Mouse (Mus musculus) kidney, embryonic 16.5 days (tissue): Measurements from ENCODE around the gene Rbm45. TPM values are rescaled to one million over a fixed set of nuclear protein-coding genes. Genes with fewer than 3 reads are reported as not detected.

Experiments used
- ATAC-seq: fragments of 200-750 bp; cut with Nextera tagmentation; 2 replicates; pipeline ENCODE4 v1.8.0; 2017; ENCODE audit warnings: moderate TSS enrichment; ENCODE audit not compliant: low FRiP score, low TSS enrichment
- H3K27ac ChIP-seq: fragments of 300-500 bp; sonication (generic); 2 replicates; pipeline ENCODE4 v1.5.1; 2014; ENCODE audit warnings: low read length
- H3K27me3 ChIP-seq: fragments of 300-500 bp; sonication (generic); 2 replicates; pipeline ENCODE4 v1.6.1; 2014; ENCODE audit warnings: low read length, control low read depth, mixed read lengths; ENCODE audit not compliant: insufficient read depth
- H3K36me3 ChIP-seq: fragments of 300-500 bp; sonication (generic); 2 replicates; pipeline ENCODE4 v1.6.1; 2014; ENCODE audit warnings: low read length, control low read depth, mixed read lengths; ENCODE audit not compliant: insufficient read depth
- H3K4me1 ChIP-seq: fragments of 300-500 bp; sonication (generic); 2 replicates; pipeline ENCODE4 v1.6.1; 2014; ENCODE audit warnings: low read length, control low read depth, mixed read lengths; ENCODE audit not compliant: insufficient read depth
- H3K4me2 ChIP-seq: fragments of 300-500 bp; sonication (generic); replicated peaks from 2 replicates; pipeline ENCODE4 v1.6.1; 2014; ENCODE audit warnings: low read depth, low read length
- H3K4me3 ChIP-seq: fragments of 300-500 bp; sonication (generic); 2 replicates; pipeline ENCODE4 v1.5.1; 2014; ENCODE audit warnings: mild to moderate bottlenecking, low read length
- H3K9ac ChIP-seq: fragments of 300-500 bp; sonication (generic); replicated peaks from 2 replicates; pipeline ENCODE4 v1.6.1; 2014; ENCODE audit warnings: low read length
- H3K9me3 ChIP-seq: fragments of 300-500 bp; sonication (generic); 2 replicates; pipeline ENCODE4 v1.6.1; 2016; ENCODE audit warnings: low read length, control low read depth
- WGBS: fragments of 180-500 bp; shearing (Covaris S2); extraction: QIAGEN DNeasy Blood & Tissue Kit; methylation state at CpG from one replicate; pipeline ENCODE4 v1.1.7; 2014; 5-methylcytosine and 5-hydroxymethylcytosine counted together
- polyA plus RNA-seq: library from polyadenylated mRNA; unstranded; fragments of >200 nt; fragmentation: Nextera tagmentation; extraction: Ambion mirVana; gene quantifications from 2 replicates; pipeline ENCODE4 v1.2.1, GENCODE M21; 2015

Rbm45 gene
- polyA plus RNA-seq, 1 experiment from 2014 or later: 14.5 TPM

- H3K9me3 ChIP-seq: no peaks in the 10 kb centered on the region
- H3K27ac ChIP-seq: no peak overlapping the region
- no peaks in the 10 kb centered on the region for H3K36me3 ChIP-seq
- WGBS: 86% methylated on average over 9 of the region's 9 CpGs
- H3K4me3 ChIP-seq: no peak overlapping the region
- ATAC-seq: no peak
- peaks cover 3% of the 10 kb centered on the region; the same call in 1 of the 2 replicates for H3K27me3 ChIP-seq
- H3K4me2 ChIP-seq: no peak overlapping the region
- peaks cover 7% of the 10 kb centered on the region; the same call in 1 of the 2 replicates for H3K4me1 ChIP-seq
- no peak overlapping the region for H3K9ac ChIP-seq
Observed at GRCm38 (mm10) chr2:76342146-76342545, 27.6 kb upstream of the Rbm45 start.

DNA sequence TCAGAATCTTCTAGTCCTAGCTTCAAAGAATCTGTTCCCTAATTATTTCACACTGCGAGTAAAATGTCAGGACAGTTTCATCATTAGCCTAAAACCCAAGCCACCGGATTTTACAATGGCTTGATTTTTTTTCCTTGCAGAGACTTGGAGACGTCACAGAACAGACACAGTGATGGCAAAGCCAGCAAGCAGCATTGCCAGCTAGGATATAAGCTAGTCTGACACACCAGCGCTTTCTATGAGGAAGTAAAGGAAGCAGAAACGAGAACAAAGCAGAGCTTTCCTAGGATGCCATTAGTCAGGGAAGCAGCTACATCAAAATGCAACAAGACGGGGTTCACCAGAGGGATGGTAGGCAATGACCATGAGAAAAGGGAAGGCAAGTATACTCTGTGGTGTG lies 21.9 kb upstream of the Rbm45 start:
- H3K4me2 ChIP-seq: no peak overlapping the region
- H3K27ac ChIP-seq: no peak overlapping the region
- H3K4me3 ChIP-seq: no peak overlapping the region
- no peaks in the 10 kb centered on the region for H3K36me3 ChIP-seq
- no peaks in the 10 kb centered on the region for H3K9me3 ChIP-seq
- 83% methylated on average over 6 of the region's 6 CpGs for WGBS
- H3K4me1 ChIP-seq: no peaks in the 10 kb centered on the region
- no peak overlapping the region for H3K9ac ChIP-seq
- no peak for ATAC-seq
- no peaks in the 10 kb centered on the region for H3K27me3 ChIP-seq

GRCm38 (mm10) chr2:76360226-76360625 lies 9.6 kb upstream of the Rbm45 start, which contains the start of gene Cyct:
Gene Cyct, minus strand, starts transcription at chr2:76360450.
- ATAC-seq: no peak
- Histone ChIP-seq H3K27ac (no peak within 1 kb of the TSS), H3K9me3 (no peaks in the 10 kb centered on the region), H3K4me3 (no peak within 1 kb of the TSS), H3K36me3 (no peaks in the 10 kb centered on the region), H3K4me2 (no peak within 1 kb of the TSS), H3K9ac (no peak within 1 kb of the TSS), H3K27me3 (no peaks in the 10 kb centered on the region), H3K4me1 (no peaks in the 10 kb centered on the region)
- WGBS: 89% methylated on average over 11 of the region's 11 CpGs

DNA sequence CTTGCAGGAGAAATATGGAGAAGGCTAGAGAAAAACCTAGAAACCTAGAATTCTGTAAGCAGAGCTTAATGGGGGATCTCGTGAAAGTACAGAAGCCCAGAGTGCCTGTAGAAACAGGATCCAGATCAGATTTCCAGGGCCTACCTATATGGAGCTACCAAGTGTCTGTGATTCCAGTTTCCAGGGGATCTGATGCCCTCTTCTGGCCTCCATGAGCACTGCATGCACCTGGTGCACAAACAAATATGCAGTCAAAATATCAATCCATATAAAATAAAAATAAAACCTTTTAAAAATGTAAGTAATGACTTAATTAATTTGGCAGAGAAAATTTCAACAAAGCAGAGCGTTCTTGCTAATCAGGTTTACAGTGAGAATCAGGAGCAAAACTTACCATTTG lies 7.7 kb upstream of the Rbm45 start:
- WGBS: 37% methylated on average over 2 of the region's 2 CpGs
- no peak overlapping the region for H3K27ac ChIP-seq

GRCm38 (mm10) chr2:76365811-76366210 lies 4.0 kb upstream of the Rbm45 start:
- no peak overlapping the region for H3K27ac ChIP-seq
- WGBS: 79% methylated on average over 4 of the region's 4 CpGs
- no peak overlapping the region for H3K4me3 ChIP-seq
- ATAC-seq: no peak
- H3K4me1 ChIP-seq: peaks cover 8% of the 10 kb centered on the region
- no peak overlapping the region for H3K9ac ChIP-seq
- H3K9me3 ChIP-seq: no peaks in the 10 kb centered on the region
- no peaks in the 10 kb centered on the region for H3K27me3 ChIP-seq
- H3K36me3 ChIP-seq: no peaks in the 10 kb centered on the region
- H3K4me2 ChIP-seq: no peak overlapping the region

More for the DNA sequence above, 7.7 kb upstream of the Rbm45 start:
- Histone ChIP-seq H3K27me3 (no peaks in the 10 kb centered on the region), H3K9ac (no peak overlapping the region), H3K4me2 (no peak overlapping the region), H3K4me1 (0 out of 2 replicates have a peak, but pooled peaks cover under 1% of the 10 kb centered on the region), H3K36me3 (no peaks in the 10 kb centered on the region), H3K4me3 (no peak overlapping the region), H3K9me3 (no peaks in the 10 kb centered on the region)
- ATAC-seq: no peak

DNA sequence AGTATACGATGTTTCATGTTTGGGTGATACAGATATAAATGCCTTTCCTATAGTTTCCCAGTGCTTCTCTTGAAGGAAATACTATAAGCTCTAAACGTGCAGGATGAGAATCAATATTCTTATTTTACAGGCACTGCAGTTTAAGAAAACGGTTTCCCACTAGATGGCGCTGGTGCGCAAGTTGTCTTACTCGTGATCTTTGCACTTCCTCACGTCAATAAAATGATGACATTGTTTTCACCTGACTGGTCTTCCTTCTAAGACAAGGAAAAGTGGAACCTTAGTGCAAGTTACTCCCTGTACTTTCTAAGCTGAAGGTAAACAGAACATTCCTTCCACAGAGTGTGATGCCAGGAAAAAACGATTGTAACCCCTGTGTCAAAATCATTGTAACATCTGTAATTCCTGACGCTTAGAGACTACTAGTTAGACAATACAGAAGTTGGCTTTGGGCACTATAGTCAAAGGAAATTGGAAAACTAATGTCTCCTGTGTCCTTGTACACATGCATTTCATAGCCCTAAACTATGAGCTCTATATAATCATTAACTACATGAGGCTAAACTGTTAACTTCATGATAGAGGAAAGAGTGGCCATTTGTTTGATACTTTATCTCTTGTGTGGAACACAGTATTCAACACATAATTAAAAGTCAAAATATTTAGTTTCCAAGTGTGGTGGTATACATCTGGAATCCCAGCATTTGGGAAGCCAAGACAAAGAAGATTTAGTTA lies 2.4 kb upstream of the Rbm45 start:
- H3K27me3 ChIP-seq: no peaks in the 10 kb centered on the region
- ATAC-seq: no peak
- peaks cover 16% of the 10 kb centered on the region for H3K4me1 ChIP-seq

DNA sequence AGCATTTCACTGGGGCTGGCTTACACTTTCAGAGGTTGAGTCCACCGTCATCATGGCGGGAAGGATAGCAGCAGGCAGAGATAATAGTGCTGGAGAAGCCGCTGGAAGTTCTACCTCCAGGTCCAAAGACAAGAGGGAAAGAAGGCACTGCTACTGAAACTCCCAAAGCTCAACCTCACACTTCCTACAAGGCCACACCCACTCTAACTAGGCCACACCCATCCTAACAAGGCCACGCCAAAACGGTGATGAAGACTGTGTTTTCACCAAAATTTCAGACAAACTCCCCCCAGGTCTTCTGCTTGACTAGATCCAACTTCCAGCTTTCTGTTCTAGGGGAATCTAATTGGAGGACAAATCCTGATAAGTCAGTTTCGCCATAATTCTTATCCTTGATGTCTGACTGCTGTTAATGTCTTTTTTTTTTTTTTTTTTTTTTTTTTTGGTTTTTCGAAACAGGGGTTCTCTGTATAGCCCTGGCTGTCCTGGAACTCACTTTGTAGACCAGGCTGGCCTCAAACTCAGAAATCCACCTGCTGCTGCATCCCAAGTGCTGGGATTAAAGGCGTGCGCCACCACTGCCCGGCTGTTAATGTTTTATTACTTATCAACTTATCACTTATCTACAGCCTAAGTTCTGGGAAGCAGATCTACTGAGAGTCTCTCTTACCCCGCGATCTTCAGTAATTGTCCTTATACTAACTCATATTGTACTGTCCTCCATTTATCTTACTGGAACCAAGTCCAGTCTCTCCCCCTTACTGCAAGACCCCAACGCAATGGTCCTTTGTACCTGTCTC lies 723 bp upstream of the Rbm45 start:
- Histone ChIP-seq H3K27me3 (no peaks in the 10 kb centered on the region), H3K4me1 (peaks cover 16% of the 10 kb centered on the region), H3K4me3 (peak overlapping the region; percentile 69; the same call in 1 of the 2 replicates), H3K36me3 (peaks cover 21% of the 10 kb centered on the region), H3K9ac (no peak overlapping the region), H3K9me3 (no peaks in the 10 kb centered on the region), H3K27ac (no peak overlapping the region), H3K4me2 (no peak overlapping the region)
- 66% methylated on average over 12 of the region's 13 CpGs for WGBS
- no peak for ATAC-seq

More for the DNA sequence above, 2.4 kb upstream of the Rbm45 start:
- Histone ChIP-seq H3K36me3 (peaks cover 7% of the 10 kb centered on the region; the same call in 1 of the 2 replicates), H3K9me3 (no peaks in the 10 kb centered on the region), H3K4me2 (no peak overlapping the region), H3K9ac (no peak overlapping the region), H3K27ac (no peak overlapping the region), H3K4me3 (no peak overlapping the region)
- WGBS: 13% methylated on average over 9 of the region's 9 CpGs

DNA sequence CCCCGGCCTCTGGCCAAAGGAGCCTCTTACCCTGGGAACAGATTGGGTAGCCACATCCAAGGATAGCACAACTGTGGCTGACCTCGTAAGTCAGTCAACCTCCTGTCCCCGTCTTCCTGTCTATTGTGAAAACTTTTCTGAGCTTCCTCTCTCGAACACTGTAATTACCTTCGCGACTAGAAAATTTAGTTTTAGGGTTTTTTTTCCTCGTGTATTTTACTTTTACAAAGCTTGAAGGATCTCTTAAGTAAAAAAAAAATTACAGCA lies 805 bp downstream of the Rbm45 start:
- peak; percentile 43; the same call in 1 of the 2 replicates for ATAC-seq
- peak overlapping the region; percentile 95 for H3K4me2 ChIP-seq
- H3K9me3 ChIP-seq: no peaks in the 10 kb centered on the region
- peaks cover 16% of the 10 kb centered on the region for H3K4me1 ChIP-seq
- H3K27me3 ChIP-seq: no peaks in the 10 kb centered on the region
- WGBS: under 1% methylated on average over 7 of the region's 7 CpGs
- peak overlapping the region; percentile 69 for H3K4me3 ChIP-seq
- H3K27ac ChIP-seq: no peak overlapping the region
- peak overlapping the region; percentile 77 for H3K9ac ChIP-seq
- peaks cover 30% of the 10 kb centered on the region for H3K36me3 ChIP-seq

DNA sequence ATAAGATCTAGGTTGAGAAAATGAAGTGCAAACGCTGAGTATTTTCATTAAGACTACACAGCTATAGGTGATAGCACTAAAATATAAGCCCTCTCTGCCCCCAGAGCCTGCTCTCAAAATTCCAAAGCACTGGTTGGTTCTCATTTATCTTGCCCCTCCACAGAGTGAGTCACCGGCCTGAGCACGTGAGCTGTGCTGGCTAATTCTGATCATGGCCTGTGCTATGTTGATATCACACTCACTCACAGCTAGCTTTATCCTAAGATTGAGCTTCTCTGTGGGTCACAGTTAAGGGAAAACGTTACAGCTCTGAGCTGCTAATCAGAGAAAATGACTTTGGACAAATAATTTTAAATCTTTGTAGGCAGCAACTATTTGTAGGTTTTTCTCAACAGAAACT lies 2.5 kb downstream of the Rbm45 start:
- Histone ChIP-seq H3K27ac (no peak overlapping the region), H3K4me2 (no peak overlapping the region), H3K4me1 (peaks cover 15% of the 10 kb centered on the region), H3K4me3 (no peak overlapping the region), H3K27me3 (no peaks in the 10 kb centered on the region), H3K9me3 (no peaks in the 10 kb centered on the region), H3K36me3 (peaks cover 33% of the 10 kb centered on the region), H3K9ac (no peak overlapping the region)
- ATAC-seq: no peak
- 86% methylated on average over 4 of the region's 4 CpGs for WGBS
